Mouse (Mus musculus) heart, embryonic 12.5 days (tissue): ENCODE measurements around the gene Tmpo. TPM values are rescaled to one million over a fixed set of nuclear protein-coding genes. Genes with fewer than 3 reads are reported as not detected.

Experiments
- ATAC-seq: fragments of 200-750 bp; cut with Nextera tagmentation; 2 replicates; pipeline ENCODE4 v1.8.0; 2017; ENCODE audit warnings: moderate TSS enrichment, moderate library complexity; ENCODE audit not compliant: insufficient number of reproducible peaks, low FRiP score
- H3K27ac ChIP-seq: fragments of 300-500 bp; sonication (generic); 2 replicates; pipeline ENCODE4 v1.5.1; 2016; ENCODE audit warnings: mild to moderate bottlenecking, moderate library complexity; ENCODE audit not compliant: poor library complexity, severe bottlenecking
- H3K27me3 ChIP-seq: fragments of 300-500 bp; sonication (generic); replicated peaks from 2 replicates; pipeline ENCODE4 v1.6.1; 2016; ENCODE audit warnings: mild to moderate bottlenecking, moderate library complexity
- H3K36me3 ChIP-seq: fragments of 300-500 bp; sonication (generic); 2 replicates; pipeline ENCODE4 v1.6.1; 2016; ENCODE audit warnings: mild to moderate bottlenecking, moderate library complexity
- H3K4me1 ChIP-seq: fragments of 300-500 bp; sonication (generic); replicated peaks from 2 replicates; pipeline ENCODE4 v1.6.1; 2016; ENCODE audit warnings: mild to moderate bottlenecking
- H3K4me2 ChIP-seq: fragments of 300-500 bp; sonication (generic); 2 replicates; pipeline ENCODE4 v1.6.1; 2016; ENCODE audit warnings: mild to moderate bottlenecking, moderate library complexity
- H3K4me3 ChIP-seq: fragments of 300-500 bp; sonication (generic); 2 replicates; pipeline ENCODE4 v1.5.1; 2016; ENCODE audit warnings: mild to moderate bottlenecking
- H3K9ac ChIP-seq: fragments of 300-500 bp; sonication (generic); 2 replicates; pipeline ENCODE4 v1.6.1; 2016; ENCODE audit warnings: mild to moderate bottlenecking, moderate library complexity
- H3K9me3 ChIP-seq: fragments of 300-500 bp; sonication (generic); replicated peaks from 2 replicates; pipeline ENCODE4 v1.6.1; 2016; ENCODE audit warnings: mild to moderate bottlenecking, moderate library complexity
- WGBS: fragments of 180-500 bp; shearing (Covaris S2); methylation state at CpG from one replicate; pipeline ENCODE4 v1.1.7; 2016; 5-methylcytosine and 5-hydroxymethylcytosine counted together
- polyA plus RNA-seq: library from polyadenylated mRNA; unstranded; fragments of >200 nt; fragmentation: Nextera tagmentation; extraction: Ambion mirVana; gene quantifications from 2 replicates; pipeline ENCODE4 v1.2.1, GENCODE M21; 2016

The Tmpo gene
- polyA plus RNA-seq, result 203 and 212 TPM in 2 replicates

GRCm38 (mm10) chr10:91180761-91181460 lies at the start of gene Tmpo:
Tmpo (minus strand) TSS chr10:91181315.
- Histone ChIP-seq H3K36me3 (no peaks in the 10 kb centered on the region), H3K27me3 (no peaks in the 10 kb centered on the region), H3K4me3 (peak within 1 kb of the TSS; percentile 59), H3K9ac (peak within 1 kb of the TSS; percentile 74), H3K4me2 (peak within 1 kb of the TSS; percentile 64), H3K9me3 (no peaks in the 10 kb centered on the region), H3K27ac (peak within 1 kb of the TSS; percentile 99), H3K4me1 (peaks cover 29% of the 10 kb centered on the region)
- 7% methylated on average over 18 of the region's 18 CpGs for WGBS
- ATAC-seq, result no peak

- H3K36me3 ChIP-seq, result no peaks in the 10 kb centered on the region
- no peak overlapping the region for H3K4me2 ChIP-seq
- H3K9ac ChIP-seq, result no peak overlapping the region
- peak; percentile 82 for ATAC-seq
- H3K4me3 ChIP-seq, result no peak overlapping the region
- WGBS, result 34% methylated on average over 4 of the region's 4 CpGs
- peaks cover 30% of the 10 kb centered on the region for H3K4me1 ChIP-seq
- H3K27me3 ChIP-seq, result no peaks in the 10 kb centered on the region
- H3K27ac ChIP-seq, result peak overlapping the region; percentile 33
- no peaks in the 10 kb centered on the region for H3K9me3 ChIP-seq
Measured at GRCm38 (mm10) chr10:91230400-91230799, 49.3 kb upstream of the Tmpo start.

DNA sequence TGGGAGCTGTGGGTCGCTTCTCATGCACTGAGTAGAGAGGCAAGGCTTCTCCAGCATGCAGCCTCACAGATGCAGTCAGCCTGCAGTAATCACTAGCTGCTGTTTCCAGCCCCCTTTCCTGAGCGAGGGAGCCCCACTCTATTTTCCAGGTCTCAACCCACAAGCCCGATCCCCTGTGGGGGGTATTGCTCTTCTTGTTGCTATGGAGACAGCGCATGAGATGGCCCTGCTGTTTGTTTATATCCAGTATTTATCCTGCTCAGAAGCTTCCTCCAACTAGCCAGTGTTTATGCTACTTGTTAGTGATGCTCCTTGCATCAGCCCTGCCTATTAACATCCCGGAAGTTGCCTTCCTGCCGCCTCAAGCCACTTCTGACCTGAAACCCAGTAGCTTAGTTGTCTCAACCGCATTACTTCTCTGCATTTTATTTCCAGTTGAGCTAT lies 48.4 kb upstream of the Tmpo start:
- Histone ChIP-seq H3K27ac (peak overlapping the region; percentile 33), H3K36me3 (no peaks in the 10 kb centered on the region), H3K4me3 (no peak overlapping the region), H3K4me2 (peak overlapping the region; percentile 34), H3K9ac (0 out of 2 replicates have a peak overlapping the region, but pooled peaks have one; percentile 25), H3K4me1 (peaks cover 30% of the 10 kb centered on the region), H3K9me3 (no peaks in the 10 kb centered on the region), H3K27me3 (no peaks in the 10 kb centered on the region)
- ATAC-seq, result peak; percentile 39
- WGBS, result 27% methylated on average over 7 of the region's 7 CpGs

GRCm38 (mm10) chr10:91228924-91229517 lies 47.9 kb upstream of the Tmpo start:
- WGBS, result 68% methylated on average over 6 of the region's 6 CpGs
- Histone ChIP-seq H3K27me3 (no peaks in the 10 kb centered on the region), H3K36me3 (no peaks in the 10 kb centered on the region), H3K4me2 (peak overlapping the region; percentile 34), H3K4me3 (no peak overlapping the region), H3K9ac (no peak overlapping the region), H3K4me1 (peaks cover 30% of the 10 kb centered on the region), H3K9me3 (no peaks in the 10 kb centered on the region), H3K27ac (peak overlapping the region; percentile 33)
- ATAC-seq, result no peak

- Histone ChIP-seq H3K36me3 (no peaks in the 10 kb centered on the region), H3K4me2 (no peak overlapping the region), H3K27me3 (no peaks in the 10 kb centered on the region), H3K9ac (no peak overlapping the region), H3K27ac (no peak overlapping the region), H3K4me1 (peaks cover 30% of the 10 kb centered on the region), H3K9me3 (no peaks in the 10 kb centered on the region), H3K4me3 (no peak overlapping the region)
- 49% methylated on average over 4 of the region's 4 CpGs for WGBS
- ATAC-seq, result no peak
Measured at GRCm38 (mm10) chr10:91227034-91227433, 45.9 kb upstream of the Tmpo start.

- Histone ChIP-seq H3K27ac (no peak overlapping the region), H3K9me3 (no peaks in the 10 kb centered on the region), H3K9ac (no peak overlapping the region), H3K27me3 (no peaks in the 10 kb centered on the region), H3K4me3 (no peak overlapping the region), H3K36me3 (no peaks in the 10 kb centered on the region), H3K4me1 (peaks cover 12% of the 10 kb centered on the region; the same call in 1 of the 2 replicates), H3K4me2 (no peak overlapping the region)
- 51% methylated on average over 9 of the region's 9 CpGs for WGBS
- peak; percentile 35; the same call in 1 of the 2 replicates for ATAC-seq
Measured at GRCm38 (mm10) chr10:91222398-91223236, 41.5 kb upstream of the Tmpo start.

GRCm38 (mm10) chr10:91208899-91209667 lies 28.0 kb upstream of the Tmpo start:
- Histone ChIP-seq H3K4me2 (no peak overlapping the region), H3K9ac (no peak overlapping the region), H3K27ac (no peak overlapping the region), H3K4me1 (peaks cover 6% of the 10 kb centered on the region; the same call in 1 of the 2 replicates), H3K4me3 (no peak overlapping the region), H3K9me3 (no peaks in the 10 kb centered on the region), H3K36me3 (no peaks in the 10 kb centered on the region), H3K27me3 (no peaks in the 10 kb centered on the region)
- WGBS, result 82% methylated on average over 11 of the region's 11 CpGs
- ATAC-seq, result no peak

GRCm38 (mm10) chr10:91208461-91208860 lies 27.3 kb upstream of the Tmpo start:
- ATAC-seq, result no peak
- peaks cover 6% of the 10 kb centered on the region; the same call in 1 of the 2 replicates for H3K4me1 ChIP-seq
- 48% methylated on average over 9 of the region's 9 CpGs for WGBS
- no peak overlapping the region for H3K9ac ChIP-seq
- no peaks in the 10 kb centered on the region for H3K36me3 ChIP-seq
- no peak overlapping the region for H3K4me2 ChIP-seq
- H3K4me3 ChIP-seq, result no peak overlapping the region
- no peaks in the 10 kb centered on the region for H3K9me3 ChIP-seq
- no peaks in the 10 kb centered on the region for H3K27me3 ChIP-seq
- H3K27ac ChIP-seq, result no peak overlapping the region

DNA sequence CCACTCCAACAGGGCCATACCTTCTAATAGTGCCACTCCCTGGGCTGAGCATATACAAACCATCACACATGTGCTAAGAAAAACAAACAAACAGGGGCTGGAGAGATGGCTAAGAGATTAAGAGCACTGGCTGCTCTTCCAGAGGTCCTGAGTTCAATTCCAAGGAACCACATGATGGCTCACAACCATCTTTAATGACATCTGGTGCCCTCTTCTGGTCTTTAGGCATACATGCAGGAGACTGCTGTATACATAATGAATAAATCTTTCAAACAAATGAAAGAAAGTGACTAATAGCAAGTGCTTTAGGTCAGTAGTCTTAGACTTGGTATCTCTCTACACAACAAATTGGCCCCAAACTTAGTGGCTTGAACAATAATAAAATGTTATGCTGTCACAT lies 26.2 kb upstream of the Tmpo start:
- H3K27ac ChIP-seq, result no peak overlapping the region
- no peaks in the 10 kb centered on the region for H3K27me3 ChIP-seq
- no peaks in the 10 kb centered on the region for H3K9me3 ChIP-seq
- no peaks in the 10 kb centered on the region for H3K36me3 ChIP-seq
- no peak for ATAC-seq
- no peak overlapping the region for H3K4me3 ChIP-seq
- H3K9ac ChIP-seq, result no peak overlapping the region
- no peak overlapping the region for H3K4me2 ChIP-seq
- H3K4me1 ChIP-seq, result peaks cover 6% of the 10 kb centered on the region; the same call in 1 of the 2 replicates

DNA sequence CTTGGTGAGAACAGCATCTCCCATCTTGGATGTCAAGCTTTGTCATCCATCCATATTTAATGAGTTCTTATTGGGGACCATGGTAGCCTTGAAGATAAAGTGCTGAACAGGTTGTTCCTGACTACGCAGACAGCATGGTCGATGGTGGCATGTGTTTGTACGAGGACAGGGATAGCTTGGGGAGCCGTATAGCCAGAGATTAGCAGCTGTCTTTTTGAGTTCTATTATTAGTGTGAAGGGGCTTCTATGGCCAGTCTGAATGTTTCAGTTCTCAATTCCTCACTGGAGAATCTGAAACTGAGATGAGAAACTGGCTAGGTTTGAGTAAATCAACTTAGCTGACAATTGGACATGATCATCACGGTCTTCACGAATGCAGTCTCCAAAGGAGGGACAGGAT lies 24.5 kb upstream of the Tmpo start:
- no peak overlapping the region for H3K4me2 ChIP-seq
- no peak overlapping the region for H3K4me3 ChIP-seq
- H3K36me3 ChIP-seq, result no peaks in the 10 kb centered on the region
- H3K9ac ChIP-seq, result no peak overlapping the region
- WGBS, result 74% methylated on average over 6 of the region's 6 CpGs
- ATAC-seq, result no peak
- H3K4me1 ChIP-seq, result peaks cover 6% of the 10 kb centered on the region; the same call in 1 of the 2 replicates
- peaks cover 3% of the 10 kb centered on the region; the same call in 1 of the 2 replicates for H3K9me3 ChIP-seq
- no peak overlapping the region for H3K27ac ChIP-seq
- no peaks in the 10 kb centered on the region for H3K27me3 ChIP-seq
